Mouse (Mus musculus) spleen, adult 12 weeks (tissue): ENCODE data around the gene Ppp1r27.
"Not testable (repeated sequence)": the region's sequence is repeated elsewhere in the genome, so short reads cannot be mapped to it uniquely, and the experiment has no call there.

Experiments used
- DNase-seq: peaks from one replicate; pipeline ENCODE4 v3.0.0; 2022; ENCODE audit warnings: low spot score

Ppp1r27 gene

GRCm38 (mm10) chr11:120514262-120514661 is 36.7 kb downstream of the Ppp1r27 start:
- DNase-seq: not testable (repeated sequence)

GRCm38 (mm10) chr11:120512790-120513453 is 38.0 kb downstream of the Ppp1r27 start:
- no peak for DNase-seq

DNA sequence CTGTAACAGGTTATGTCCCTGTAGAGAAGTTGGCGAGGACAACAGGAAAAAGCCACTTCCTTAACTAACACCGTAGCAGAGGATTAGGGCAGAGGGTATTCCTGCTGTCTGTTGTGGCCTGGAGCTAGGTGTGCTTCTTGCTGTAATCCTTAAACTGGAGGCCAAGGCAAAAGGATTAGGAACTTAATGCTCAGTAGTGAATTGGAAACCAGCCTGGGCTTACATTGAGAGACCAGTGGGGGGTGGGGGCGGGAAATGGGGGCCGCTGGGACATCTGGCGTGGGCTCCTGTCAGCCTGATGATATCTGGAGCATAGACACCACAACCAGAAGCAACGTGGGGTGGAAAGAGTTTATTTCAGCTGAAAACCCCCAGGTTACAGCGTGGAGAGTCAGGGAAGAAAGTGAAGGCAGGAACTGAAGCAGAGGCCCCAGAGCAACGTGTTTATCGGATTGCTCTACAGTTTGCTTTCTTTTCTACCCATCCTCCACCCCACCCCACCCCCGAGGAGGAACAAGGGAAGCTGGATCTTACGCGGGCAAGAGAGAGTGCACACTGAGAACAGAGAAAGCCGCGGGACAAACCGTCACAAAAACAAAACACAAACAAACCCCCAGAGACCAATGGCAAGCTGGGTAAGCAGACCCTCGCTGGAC is 40.4 kb downstream of the Ppp1r27 start:
- no peak for DNase-seq

- no peak for DNase-seq
These were observed 41.0 kb downstream of the Ppp1r27 start for GRCm38 (mm10) chr11:120509940-120510339.

- DNase-seq: no peak
These were observed 42.6 kb downstream of the Ppp1r27 start for GRCm38 (mm10) chr11:120508290-120508870.

GRCm38 (mm10) chr11:120507611-120508289 is 43.2 kb downstream of the Ppp1r27 start:
- no peak for DNase-seq

DNA sequence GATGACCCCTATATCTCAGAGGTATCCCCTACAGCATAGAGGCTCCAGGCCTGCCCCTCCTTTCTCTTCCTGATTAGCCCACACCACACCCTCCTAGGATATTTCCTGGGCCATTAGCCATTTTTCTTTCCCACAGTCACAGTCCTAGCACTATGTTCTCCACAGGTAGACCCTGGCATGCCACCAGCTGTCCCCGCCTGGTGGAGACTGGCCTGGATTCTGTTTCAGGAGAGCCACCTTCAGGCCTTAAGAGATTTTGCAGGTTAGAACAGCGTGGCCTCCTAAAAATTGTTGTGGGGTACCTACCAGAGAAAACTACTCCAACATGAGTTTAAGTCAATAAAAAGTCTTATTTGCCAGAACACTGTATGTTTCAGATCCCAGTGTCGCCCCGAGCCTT is 44.0 kb downstream of the Ppp1r27 start:
- no peak for DNase-seq

DNA sequence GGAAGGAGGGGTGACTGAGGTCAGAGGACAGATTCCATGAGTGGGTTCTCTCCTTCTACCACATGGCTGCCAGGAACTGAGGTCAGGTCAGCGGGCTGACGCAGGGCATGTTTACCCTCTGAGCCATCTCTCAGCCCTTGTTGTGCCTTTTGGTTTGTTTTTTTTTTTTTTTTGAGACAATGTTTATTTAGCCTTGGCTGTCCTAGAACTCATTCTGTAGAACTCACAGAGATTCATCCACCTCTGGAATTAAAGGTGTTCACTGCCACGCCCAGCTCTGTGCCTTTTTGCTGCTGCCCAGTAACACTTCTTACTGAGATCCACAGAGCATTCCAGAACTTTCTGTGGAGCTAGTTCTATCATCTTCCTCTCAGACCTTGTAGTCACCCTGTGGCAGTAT is 45.3 kb downstream of the Ppp1r27 start:
- DNase-seq: no peak

- no peak for DNase-seq
These were observed 49.2 kb downstream of the Ppp1r27 start for GRCm38 (mm10) chr11:120501701-120502100.

DNA sequence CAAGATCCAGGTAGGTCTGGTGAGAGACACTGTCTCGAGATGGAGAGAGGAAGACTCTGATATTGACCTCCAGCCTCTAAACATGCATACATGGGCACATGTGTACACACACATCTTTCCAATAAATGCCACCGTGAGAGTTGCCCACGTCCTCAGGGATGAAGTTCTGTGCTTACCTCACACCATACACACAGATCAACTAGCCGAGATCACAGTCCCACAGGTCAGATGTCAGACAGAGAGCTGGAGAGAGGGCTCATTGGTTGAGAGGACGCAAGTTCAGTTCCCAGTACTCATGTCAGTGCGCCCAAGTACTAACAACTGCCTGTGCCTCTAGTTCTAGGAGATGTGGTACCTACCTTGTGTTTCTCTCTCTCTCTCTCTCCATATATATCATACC is 49.9 kb downstream of the Ppp1r27 start:
- no peak for DNase-seq

DNA sequence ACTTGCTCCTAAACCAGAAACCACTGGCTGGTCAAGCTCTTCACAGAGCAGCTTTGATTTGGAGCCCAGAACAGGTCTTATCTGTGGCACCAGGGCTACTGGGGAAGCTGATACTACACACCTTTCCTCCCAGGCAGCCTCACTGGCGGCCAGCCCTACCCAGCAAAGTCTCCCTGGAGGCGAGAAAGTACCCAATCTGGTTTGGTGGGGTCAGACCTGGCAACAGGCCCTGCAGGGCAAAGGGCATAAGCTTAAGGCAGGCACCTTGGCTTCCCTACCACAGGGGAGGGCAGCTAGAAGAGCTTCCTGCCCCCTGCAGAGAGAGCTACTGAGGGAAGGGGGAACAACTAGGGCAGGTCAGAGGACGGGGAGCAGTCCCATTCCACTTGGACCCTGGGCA is 50.6 kb downstream of the Ppp1r27 start:
- no peak for DNase-seq
